Mouse (Mus musculus) heart, postnatal 0 days (tissue): ENCODE results near the gene Tha1.

Experiments used
- CTCF ChIP-seq: IDR thresholded peaks from 2 replicates; pipeline ENCODE4 v1.5.1; 2016; ENCODE audit warnings: antibody characterized with exemption, control low read depth, low read depth
- EP300 ChIP-seq: IDR thresholded peaks from 2 replicates; pipeline ENCODE4 v1.6.1; 2016; ENCODE audit warnings: antibody characterized with exemption, low read depth

GRCm38 (mm10) chr11:117829671-117830215, 43.5 kb downstream of the Tha1 start:
- no peak for TF ChIP-seq EP300
- TF ChIP-seq CTCF, result no peak
